Mouse (Mus musculus) midbrain, embryonic 15.5 days (tissue): ENCODE measurements around the gene Pcdh15. TPM values are rescaled to one million over a fixed set of nuclear protein-coding genes. Genes with fewer than 3 reads are reported as not detected.

Experiments used
- ATAC-seq: fragments of 200-750 bp; cut with Nextera tagmentation; replicated peaks from 2 replicates; pipeline ENCODE4 v1.8.0; 2017; ENCODE audit warnings: moderate TSS enrichment
- H3K27ac ChIP-seq: fragments of 300-500 bp; sonication (generic); 2 replicates; pipeline ENCODE4 v1.5.1; 2015; ENCODE audit warnings: mild to moderate bottlenecking, inconsistent platforms
- H3K27me3 ChIP-seq: fragments of 300-500 bp; sonication (generic); replicated peaks from 2 replicates; pipeline ENCODE4 v1.6.1; 2015; ENCODE audit warnings: inconsistent platforms
- H3K36me3 ChIP-seq: fragments of 300-500 bp; sonication (generic); replicated peaks from 2 replicates; pipeline ENCODE4 v1.6.1; 2015; ENCODE audit warnings: inconsistent platforms
- H3K4me1 ChIP-seq: fragments of 300-500 bp; sonication (generic); 2 replicates; pipeline ENCODE4 v1.6.1; 2015; ENCODE audit warnings: inconsistent platforms
- H3K4me2 ChIP-seq: fragments of 300-500 bp; sonication (generic); 2 replicates; pipeline ENCODE4 v1.6.1; 2015; ENCODE audit warnings: inconsistent platforms, mild to moderate bottlenecking, moderate library complexity
- H3K4me3 ChIP-seq: fragments of 300-500 bp; sonication (generic); 2 replicates; pipeline ENCODE4 v1.5.1; 2015; ENCODE audit warnings: mild to moderate bottlenecking, inconsistent platforms
- H3K9ac ChIP-seq: fragments of 300-500 bp; sonication (generic); 2 replicates; pipeline ENCODE4 v1.6.1; 2015; ENCODE audit warnings: mild to moderate bottlenecking, inconsistent platforms
- H3K9me3 ChIP-seq: fragments of 300-500 bp; sonication (generic); 2 replicates; pipeline ENCODE4 v1.6.1; 2016; ENCODE audit warnings: inconsistent platforms
- WGBS: fragments of 180-500 bp; shearing (Covaris S2); methylation state at CpG from one replicate; pipeline ENCODE4 v1.1.7; 2015; ENCODE audit warnings: mixed read lengths; 5-methylcytosine and 5-hydroxymethylcytosine counted together
- polyA plus RNA-seq: library from polyadenylated mRNA; unstranded; fragments of >200 nt; fragmentation: Nextera tagmentation; extraction: Ambion mirVana; gene quantifications from 2 replicates; pipeline ENCODE4 v1.2.1, GENCODE M21; 2015

The Pcdh15 gene
- polyA plus RNA-seq, 1 experiment from 2014 or later, result 13.3 TPM

DNA sequence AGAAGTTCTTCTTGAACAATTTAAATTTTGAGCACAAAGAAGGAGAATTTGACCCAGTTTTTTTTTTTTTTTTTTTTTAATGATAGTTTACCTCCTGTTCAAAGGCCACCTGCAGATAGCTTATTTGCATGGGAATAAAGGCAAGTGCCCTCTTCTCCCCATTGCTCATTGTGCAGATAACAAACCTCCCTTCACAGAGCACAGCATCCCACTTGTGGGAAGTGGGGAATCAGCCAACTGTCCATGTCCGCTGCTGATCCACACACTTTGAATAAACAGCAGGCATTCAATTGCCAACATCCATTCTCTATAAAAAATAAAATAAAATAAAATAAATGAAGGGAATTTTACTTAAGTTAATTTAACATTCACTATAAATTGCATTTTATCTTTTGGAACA is 1015.0 kb downstream of the Pcdh15 start:
- Histone ChIP-seq H3K27me3 (no peaks in the 10 kb centered on the region), H3K4me1 (no peaks in the 10 kb centered on the region), H3K9ac (no peak overlapping the region), H3K27ac (no peak overlapping the region), H3K9me3 (no peaks in the 10 kb centered on the region), H3K4me3 (no peak overlapping the region), H3K36me3 (no peaks in the 10 kb centered on the region), H3K4me2 (no peak overlapping the region)
- 27% methylated on average over 1 of the region's 1 CpGs for WGBS
- ATAC-seq, result no peak

DNA sequence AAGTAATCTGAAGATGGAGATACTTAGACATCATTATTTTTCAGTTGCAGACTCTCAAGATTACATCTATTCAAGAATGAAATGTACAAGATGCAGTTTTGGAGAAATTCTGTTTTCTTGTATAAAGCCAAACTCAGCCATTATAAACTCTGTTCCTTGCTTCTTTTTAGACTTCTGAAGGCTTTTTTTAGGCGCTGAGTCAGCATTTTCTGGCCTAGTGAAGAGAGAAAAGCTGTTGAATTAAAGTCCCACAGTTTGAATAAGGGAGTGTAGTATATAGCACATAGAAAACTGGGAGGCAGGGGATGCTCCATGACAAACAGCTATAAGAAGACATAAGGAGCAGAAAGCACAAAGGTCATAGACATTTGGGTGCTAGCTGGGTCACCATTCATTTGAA is 1017.7 kb downstream of the Pcdh15 start:
- H3K9ac ChIP-seq, result no peak overlapping the region
- H3K9me3 ChIP-seq, result no peaks in the 10 kb centered on the region
- no peak for ATAC-seq
- H3K4me1 ChIP-seq, result no peaks in the 10 kb centered on the region
- no peak overlapping the region for H3K4me3 ChIP-seq
- no peak overlapping the region for H3K27ac ChIP-seq
- no peaks in the 10 kb centered on the region for H3K27me3 ChIP-seq
- WGBS, result 63% methylated on average over 1 of the region's 1 CpGs
- H3K4me2 ChIP-seq, result no peak overlapping the region
- H3K36me3 ChIP-seq, result no peaks in the 10 kb centered on the region

DNA sequence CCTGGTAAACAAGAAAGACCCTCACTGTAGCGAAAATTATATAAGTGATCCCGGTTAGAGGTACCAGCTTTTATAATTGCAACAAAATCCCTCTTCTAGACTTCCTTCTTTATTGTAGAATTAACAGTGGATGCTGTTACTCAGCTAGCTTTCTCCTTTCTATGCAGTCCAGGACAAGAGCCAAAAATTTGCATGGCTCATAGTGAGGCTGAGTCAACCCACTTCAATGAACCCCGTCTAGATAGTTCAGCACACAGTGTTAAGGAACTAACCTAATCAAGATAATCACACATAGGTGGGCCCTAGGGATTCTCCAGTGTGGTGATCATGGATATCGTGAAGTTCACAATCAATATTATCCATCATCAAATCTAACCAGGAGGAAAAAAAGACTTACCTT is 1024.3 kb downstream of the Pcdh15 start:
- WGBS, result 91% methylated on average over 4 of the region's 4 CpGs
- Histone ChIP-seq H3K9me3 (no peaks in the 10 kb centered on the region), H3K4me1 (no peaks in the 10 kb centered on the region), H3K36me3 (no peaks in the 10 kb centered on the region), H3K27ac (no peak overlapping the region), H3K9ac (no peak overlapping the region), H3K4me3 (no peak overlapping the region), H3K27me3 (no peaks in the 10 kb centered on the region), H3K4me2 (no peak overlapping the region)
- no peak for ATAC-seq

DNA sequence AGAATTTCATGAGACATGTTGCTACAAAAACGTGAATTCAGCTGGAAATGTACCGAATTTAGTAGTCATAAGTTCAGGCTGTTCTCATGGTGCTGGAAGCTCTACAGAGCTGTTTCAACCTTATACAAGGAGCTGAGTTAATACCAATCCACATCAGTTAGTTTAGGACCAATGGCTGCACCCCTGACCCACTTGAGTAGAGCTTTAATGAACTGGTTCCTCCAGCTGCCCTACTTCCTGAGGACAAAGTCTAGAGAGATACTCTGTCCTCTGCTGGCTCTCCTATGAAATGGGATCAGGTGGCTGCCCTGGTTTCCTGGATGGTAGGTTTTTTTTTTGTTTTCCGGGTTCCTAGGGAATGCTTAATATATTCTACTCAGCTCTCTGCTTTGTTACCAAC is 1030.0 kb downstream of the Pcdh15 start:
- no peak overlapping the region for H3K9ac ChIP-seq
- H3K36me3 ChIP-seq, result no peaks in the 10 kb centered on the region
- H3K4me2 ChIP-seq, result no peak overlapping the region
- no peak overlapping the region for H3K27ac ChIP-seq
- no peaks in the 10 kb centered on the region for H3K9me3 ChIP-seq
- ATAC-seq, result no peak
- H3K4me3 ChIP-seq, result no peak overlapping the region
- H3K27me3 ChIP-seq, result no peaks in the 10 kb centered on the region
- WGBS, result 84% methylated on average over 3 of the region's 3 CpGs
- H3K4me1 ChIP-seq, result no peaks in the 10 kb centered on the region

DNA sequence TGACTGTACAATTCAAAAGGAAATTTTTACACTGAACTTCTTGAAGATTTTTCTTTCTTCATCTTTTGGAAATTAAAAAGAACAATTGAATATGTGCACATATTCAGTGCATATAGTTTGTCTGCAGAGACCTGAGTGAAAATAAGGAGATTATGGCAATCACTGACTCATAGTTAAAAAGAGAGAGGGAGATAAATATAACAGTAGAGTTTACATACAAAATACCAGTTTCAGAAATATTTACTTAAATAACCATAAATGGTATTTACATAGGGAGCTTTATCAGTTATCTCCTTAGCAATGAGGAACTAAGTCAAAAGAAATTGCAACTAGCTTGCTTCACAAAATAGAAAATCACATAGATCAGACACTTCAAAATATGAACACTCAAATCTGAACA is 1030.5 kb downstream of the Pcdh15 start:
- H3K9ac ChIP-seq, result no peak overlapping the region
- no peak overlapping the region for H3K4me3 ChIP-seq
- no peak overlapping the region for H3K27ac ChIP-seq
- H3K9me3 ChIP-seq, result no peaks in the 10 kb centered on the region
- H3K4me1 ChIP-seq, result no peaks in the 10 kb centered on the region
- H3K4me2 ChIP-seq, result no peak overlapping the region
- H3K27me3 ChIP-seq, result no peaks in the 10 kb centered on the region
- H3K36me3 ChIP-seq, result no peaks in the 10 kb centered on the region
- ATAC-seq, result no peak

DNA sequence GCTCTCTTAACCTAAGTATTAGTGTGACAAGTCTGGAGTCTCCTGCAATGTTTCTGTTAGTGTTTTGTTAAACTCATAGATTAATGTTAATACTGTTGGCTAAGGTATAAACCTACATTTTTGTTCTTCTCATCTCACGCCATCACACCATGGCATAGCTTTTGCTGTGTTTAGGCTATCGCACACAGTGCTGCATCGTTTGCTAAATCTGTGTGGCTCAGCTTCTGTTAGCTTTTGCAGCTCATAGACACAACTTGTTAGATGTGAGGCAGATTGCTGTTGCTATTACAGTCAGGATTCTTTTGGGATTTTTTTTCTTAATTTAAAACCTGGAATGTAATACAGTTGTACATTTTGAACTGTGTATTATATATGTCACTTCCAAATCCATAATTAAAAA is 1031.7 kb downstream of the Pcdh15 start:
- Histone ChIP-seq H3K9me3 (no peaks in the 10 kb centered on the region), H3K9ac (no peak overlapping the region), H3K27ac (no peak overlapping the region), H3K4me3 (no peak overlapping the region), H3K4me2 (no peak overlapping the region), H3K36me3 (no peaks in the 10 kb centered on the region), H3K27me3 (no peaks in the 10 kb centered on the region), H3K4me1 (no peaks in the 10 kb centered on the region)
- ATAC-seq, result no peak
- WGBS, result 91% methylated on average over 3 of the region's 3 CpGs

DNA sequence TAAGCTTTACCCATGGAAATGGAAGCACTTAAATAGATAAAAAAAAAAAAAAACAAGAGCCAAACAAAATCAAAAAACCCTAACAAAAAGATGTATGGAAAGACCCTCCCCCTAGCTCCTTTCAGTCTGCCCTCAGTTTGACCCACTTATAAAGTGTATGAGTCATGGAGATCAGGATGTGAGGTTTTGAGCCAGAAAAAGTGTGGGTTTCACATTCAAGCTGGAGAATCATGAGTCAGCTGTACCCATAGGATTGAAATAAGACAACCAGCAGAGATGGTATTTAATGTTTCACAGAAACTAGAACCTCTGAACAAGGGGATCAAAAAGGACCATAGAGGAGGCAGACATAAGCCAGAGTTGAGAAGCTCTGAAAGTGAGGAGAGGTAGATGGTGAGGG is 1048.8 kb downstream of the Pcdh15 start:
- no peaks in the 10 kb centered on the region for H3K9me3 ChIP-seq
- H3K36me3 ChIP-seq, result no peaks in the 10 kb centered on the region
- no peak overlapping the region for H3K4me2 ChIP-seq
- no peak overlapping the region for H3K27ac ChIP-seq
- no peak overlapping the region for H3K9ac ChIP-seq
- no peak overlapping the region for H3K4me3 ChIP-seq
- no peaks in the 10 kb centered on the region for H3K27me3 ChIP-seq
- no peak for ATAC-seq
- no peaks in the 10 kb centered on the region for H3K4me1 ChIP-seq

DNA sequence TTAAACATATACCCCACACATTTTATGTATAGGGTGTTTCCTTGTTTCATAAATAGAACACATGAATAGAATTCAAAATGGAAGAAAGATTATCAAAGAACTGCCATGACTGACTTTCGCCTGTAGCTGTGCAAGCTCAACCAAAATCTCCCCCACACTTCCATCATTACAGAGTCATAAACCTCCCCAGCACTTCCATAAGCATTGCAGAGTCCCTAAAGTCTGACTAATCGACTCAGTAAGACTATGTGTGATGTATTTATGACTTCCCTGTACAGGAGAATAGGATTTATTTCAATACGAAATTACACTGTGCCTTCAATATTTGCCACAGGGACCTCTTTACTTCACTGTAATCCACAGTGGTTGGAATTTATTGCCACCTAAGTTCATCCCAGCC is 1082.8 kb downstream of the Pcdh15 start:
- H3K27ac ChIP-seq, result no peak overlapping the region
- WGBS, result 71% methylated on average over 3 of the region's 3 CpGs
- ATAC-seq, result no peak

DNA sequence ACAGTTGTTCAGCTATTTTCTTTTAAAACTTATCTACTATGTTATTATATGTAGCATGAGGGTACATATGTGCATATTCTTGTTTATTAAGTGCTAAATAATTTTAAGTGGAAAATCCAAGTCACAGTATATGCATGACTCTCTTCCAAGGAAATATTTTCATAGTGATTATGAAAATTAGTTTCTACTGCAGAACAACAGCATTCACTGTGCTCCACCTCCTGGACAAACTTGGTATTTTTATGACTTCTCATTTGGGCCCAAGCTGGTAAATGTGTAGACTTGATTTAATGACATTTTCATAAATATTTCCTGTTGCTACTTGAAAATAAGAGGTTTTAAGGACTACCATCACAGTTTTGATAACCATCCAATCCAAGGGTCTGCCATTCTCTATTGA is 1104.5 kb downstream of the Pcdh15 start:
- H3K9me3 ChIP-seq, result no peaks in the 10 kb centered on the region
- H3K4me2 ChIP-seq, result no peak overlapping the region
- no peaks in the 10 kb centered on the region for H3K4me1 ChIP-seq
- H3K27ac ChIP-seq, result no peak overlapping the region
- H3K4me3 ChIP-seq, result no peak overlapping the region
- no peak overlapping the region for H3K9ac ChIP-seq
- no peaks in the 10 kb centered on the region for H3K27me3 ChIP-seq
- no peak; the same call in 1 of the 2 replicates for ATAC-seq
- no peaks in the 10 kb centered on the region for H3K36me3 ChIP-seq

More for the DNA sequence above, 1082.8 kb downstream of the Pcdh15 start:
- no peaks in the 10 kb centered on the region for H3K36me3 ChIP-seq
- H3K9me3 ChIP-seq, result no peaks in the 10 kb centered on the region
- H3K4me3 ChIP-seq, result no peak overlapping the region
- no peaks in the 10 kb centered on the region for H3K4me1 ChIP-seq
- H3K4me2 ChIP-seq, result no peak overlapping the region
- no peak overlapping the region for H3K9ac ChIP-seq
- no peaks in the 10 kb centered on the region for H3K27me3 ChIP-seq

DNA sequence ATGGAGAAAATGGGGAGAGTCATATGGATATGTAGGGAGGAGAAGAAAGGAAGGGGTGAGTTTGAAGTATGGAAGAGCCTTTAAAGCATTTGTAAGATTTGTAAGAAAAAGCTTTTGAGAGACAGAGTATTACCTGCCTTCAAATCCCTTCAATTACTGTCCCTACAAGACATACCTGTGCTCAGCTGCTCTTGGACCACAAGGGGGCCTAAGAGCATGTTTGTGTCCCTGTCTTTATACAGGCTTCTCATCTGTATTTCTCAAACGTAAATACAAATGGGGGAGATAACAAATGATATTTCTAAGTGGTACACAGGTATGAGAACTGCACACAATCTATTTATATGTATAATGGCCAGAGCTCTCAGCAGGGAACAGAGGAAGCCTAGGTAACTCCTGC is 1118.1 kb downstream of the Pcdh15 start:
- Histone ChIP-seq H3K27me3 (no peaks in the 10 kb centered on the region), H3K27ac (no peak overlapping the region), H3K4me2 (no peak overlapping the region), H3K9ac (no peak overlapping the region), H3K4me1 (no peaks in the 10 kb centered on the region), H3K4me3 (no peak overlapping the region), H3K36me3 (no peaks in the 10 kb centered on the region), H3K9me3 (no peaks in the 10 kb centered on the region)
- WGBS, result 38% methylated on average over 1 of the region's 1 CpGs
- ATAC-seq, result no peak

DNA sequence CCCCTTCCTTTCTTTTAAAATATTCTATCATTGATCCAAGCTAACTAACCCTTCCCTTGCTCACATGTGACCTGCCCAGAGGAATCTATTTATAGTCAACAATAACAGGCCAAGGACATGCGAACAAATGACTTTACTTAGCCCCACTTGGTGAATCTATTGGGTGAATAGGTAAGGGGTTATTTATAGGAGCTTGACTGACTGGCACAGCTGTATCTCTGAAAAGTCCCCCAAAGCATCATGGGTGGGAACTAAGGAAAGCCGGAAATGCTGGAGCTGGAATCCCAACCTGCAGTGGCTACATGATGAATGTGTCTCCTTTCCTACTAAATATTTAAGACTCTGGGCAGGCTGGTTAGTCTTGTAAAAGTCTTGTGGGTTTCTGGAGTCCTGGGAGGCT is 1121.3 kb downstream of the Pcdh15 start:
- Histone ChIP-seq H3K9ac (no peak overlapping the region), H3K4me1 (no peaks in the 10 kb centered on the region), H3K27ac (no peak overlapping the region), H3K4me2 (no peak overlapping the region), H3K36me3 (no peaks in the 10 kb centered on the region), H3K4me3 (no peak overlapping the region), H3K27me3 (no peaks in the 10 kb centered on the region), H3K9me3 (no peaks in the 10 kb centered on the region)
- 80% methylated on average over 2 of the region's 2 CpGs for WGBS
- ATAC-seq, result no peak

DNA sequence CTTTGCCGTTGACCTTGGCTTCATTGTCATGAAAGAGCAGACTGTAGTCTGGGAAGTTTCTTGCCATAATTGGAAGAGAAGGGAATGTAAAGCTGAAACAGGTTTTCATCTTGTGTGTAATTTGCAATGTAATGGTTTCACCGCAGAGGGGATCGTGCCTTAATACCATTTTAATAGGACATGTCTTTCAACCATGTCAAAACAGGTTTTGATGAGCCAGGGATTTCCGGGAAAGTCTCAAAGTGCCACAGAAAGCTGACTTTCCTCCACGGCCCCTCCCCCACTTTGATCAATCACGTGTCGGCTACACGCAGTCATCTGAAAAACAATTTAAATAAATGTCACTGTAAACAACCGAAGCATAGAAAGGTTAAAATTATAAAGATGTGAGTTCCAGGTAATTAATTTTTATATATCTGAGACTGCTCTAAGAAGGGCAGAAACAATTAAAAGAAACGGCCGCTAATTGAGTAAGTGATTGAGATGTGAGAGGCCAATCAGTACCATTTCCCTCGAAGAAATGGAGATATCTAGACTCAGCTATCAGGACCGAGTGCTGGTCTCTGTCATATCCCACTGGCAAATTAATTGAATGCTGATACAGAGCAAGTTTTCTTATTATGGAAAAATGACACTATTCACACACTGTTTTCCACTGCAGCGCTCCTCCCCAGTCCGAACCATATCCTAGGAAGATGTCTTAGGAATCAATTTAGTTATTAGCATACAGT is 1158.7 kb downstream of the Pcdh15 start:
- ATAC-seq, result peak; percentile 65
- 66% methylated on average over 15 of the region's 15 CpGs for WGBS
- no peaks in the 10 kb centered on the region for H3K9me3 ChIP-seq
- no peaks in the 10 kb centered on the region for H3K36me3 ChIP-seq
- no peak overlapping the region for H3K4me2 ChIP-seq
- H3K27ac ChIP-seq, result no peak overlapping the region
- H3K4me1 ChIP-seq, result no peaks in the 10 kb centered on the region
- no peak overlapping the region for H3K4me3 ChIP-seq
- no peak overlapping the region for H3K9ac ChIP-seq
- H3K27me3 ChIP-seq, result no peaks in the 10 kb centered on the region

DNA sequence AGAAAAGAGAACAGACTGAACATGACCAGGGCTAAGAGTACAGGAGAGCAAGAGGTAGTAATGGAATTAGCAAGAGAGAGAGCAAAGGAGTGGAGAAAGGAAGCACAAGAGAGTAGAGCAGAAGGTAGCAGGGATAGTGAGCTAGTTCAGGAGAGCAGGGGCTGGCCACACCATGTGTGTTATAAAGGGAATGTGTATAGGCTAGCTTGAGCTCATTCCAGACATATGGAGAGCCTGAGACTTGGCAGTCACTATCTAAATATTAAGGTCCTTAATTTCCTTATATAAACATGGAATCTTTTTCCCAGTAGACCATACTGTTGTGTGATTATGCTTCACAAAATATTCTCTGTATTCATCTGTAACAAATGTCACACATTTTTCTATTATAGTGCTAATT is 1159.5 kb downstream of the Pcdh15 start:
- Histone ChIP-seq H3K4me1 (no peaks in the 10 kb centered on the region), H3K9ac (no peak overlapping the region), H3K27me3 (no peaks in the 10 kb centered on the region), H3K9me3 (no peaks in the 10 kb centered on the region), H3K4me3 (no peak overlapping the region), H3K36me3 (no peaks in the 10 kb centered on the region), H3K4me2 (no peak overlapping the region), H3K27ac (no peak overlapping the region)
- no peak for ATAC-seq
